Mouse (Mus musculus): ENCODE data around the gene Dll1. TPM values are rescaled to one million over a fixed set of nuclear protein-coding genes. Genes with fewer than 3 reads are reported as not detected.

Gene Dll1
- polyA plus RNA-seq, 1 experiment from 2014 or later: 16.3 TPM

GRCm38 (mm10) chr17:15372931-15373652 lies 3.6 kb downstream of the Dll1 start:
- peak overlapping the region; percentile 47 for H3K9ac ChIP-seq (ENCODE audit: low read depth, low read length)
- no peaks in the 10 kb centered on the region for H3K27me3 ChIP-seq (replicated peaks; ENCODE audit: control insufficient read depth, insufficient read depth, low read length)
- WGBS: 52% methylated on average over 15 of the region's 15 CpGs
- ATAC-seq: no peak
- peak overlapping the region; percentile 87 for H3K4me2 ChIP-seq (ENCODE audit: low read length)
- H3K4me1 ChIP-seq (ENCODE audit: control insufficient read depth, insufficient read depth, low read depth, low read length): peaks cover 38% of the 10 kb centered on the region
- no peak overlapping the region for H3K27ac ChIP-seq (ENCODE audit: low read depth, low read length)
- peaks cover 17% of the 10 kb centered on the region for H3K36me3 ChIP-seq (ENCODE audit: control insufficient read depth, insufficient read depth, low read length)
- peak overlapping the region; percentile 85 for H3K4me3 ChIP-seq (ENCODE audit: low read length)
- H3K9me3 ChIP-seq (ENCODE audit: control insufficient read depth, low read length): no peaks in the 10 kb centered on the region

DNA sequence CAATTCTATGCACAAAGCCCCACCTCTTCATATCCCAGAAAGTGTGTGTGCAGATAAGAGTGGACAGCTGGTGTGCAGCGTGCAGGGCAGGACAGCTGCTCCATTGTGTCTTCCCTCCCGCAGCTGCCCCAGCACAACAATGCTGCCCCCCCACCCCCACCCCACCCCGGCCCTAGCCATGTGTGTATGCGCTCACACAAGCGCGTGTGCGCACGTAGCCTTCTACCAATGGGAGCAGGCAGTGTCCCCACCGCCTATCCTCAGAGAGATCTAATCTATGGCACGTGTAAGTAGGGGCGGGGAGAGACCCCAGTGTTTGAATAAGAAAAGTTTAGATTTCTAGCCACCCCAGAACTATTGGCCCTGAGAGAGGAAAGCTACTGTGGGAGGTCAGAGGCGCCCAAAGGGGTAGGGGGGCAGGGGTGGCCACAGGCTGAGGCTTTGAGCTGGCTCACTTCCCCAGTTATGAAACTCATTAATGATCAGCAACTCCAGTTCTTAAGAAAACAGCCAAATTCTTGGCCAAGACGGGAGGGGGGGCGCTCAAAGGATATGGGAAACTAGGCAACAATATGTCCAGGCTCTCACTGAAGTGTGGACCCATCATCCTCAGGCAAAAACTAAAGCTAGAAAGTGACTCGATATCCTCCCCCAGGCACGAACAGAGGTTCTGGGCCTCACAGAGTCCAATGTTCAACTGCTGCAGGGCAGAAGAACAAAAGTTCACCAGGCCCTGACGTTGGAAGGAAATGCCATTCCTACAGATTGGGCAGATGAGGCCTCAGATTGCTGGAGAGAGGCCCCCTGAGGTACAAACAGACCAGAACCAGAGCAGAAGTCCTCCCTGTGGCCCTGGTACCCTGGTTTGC lies 4.5 kb downstream of the Dll1 start:
- no peak overlapping the region for H3K27ac ChIP-seq (ENCODE audit: low read depth, low read length)
- ATAC-seq: no peak
- peak overlapping the region; percentile 87 for H3K4me2 ChIP-seq (ENCODE audit: low read length)
- H3K27me3 ChIP-seq (replicated peaks; ENCODE audit: control insufficient read depth, insufficient read depth, low read length): no peaks in the 10 kb centered on the region
- H3K4me1 ChIP-seq (ENCODE audit: control insufficient read depth, insufficient read depth, low read depth, low read length): peaks cover 32% of the 10 kb centered on the region
- H3K36me3 ChIP-seq (ENCODE audit: control insufficient read depth, insufficient read depth, low read length): peaks cover 23% of the 10 kb centered on the region
- 15% methylated on average over 17 of the region's 17 CpGs for WGBS
- H3K9ac ChIP-seq (ENCODE audit: low read depth, low read length): no peak overlapping the region; the same call in 1 of the 2 replicates
- peak overlapping the region; percentile 85 for H3K4me3 ChIP-seq (ENCODE audit: low read length)
- H3K9me3 ChIP-seq (ENCODE audit: control insufficient read depth, low read length): no peaks in the 10 kb centered on the region

GRCm38 (mm10) chr17:15370401-15370800 lies 6.3 kb downstream of the Dll1 start:
- H3K4me2 ChIP-seq (ENCODE audit: low read length): no peak overlapping the region

GRCm38 (mm10) chr17:15365650-15366049 lies 11.0 kb downstream of the Dll1 start:
- H3K9ac ChIP-seq (ENCODE audit: low read depth, low read length): no peak overlapping the region
- no peaks in the 10 kb centered on the region for H3K27me3 ChIP-seq (replicated peaks; ENCODE audit: control insufficient read depth, insufficient read depth, low read length)
- H3K4me1 ChIP-seq (ENCODE audit: control insufficient read depth, insufficient read depth, low read depth, low read length): no peaks in the 10 kb centered on the region
- no peak for ATAC-seq
- no peaks in the 10 kb centered on the region for H3K9me3 ChIP-seq (ENCODE audit: control insufficient read depth, low read length)
- no peak overlapping the region for H3K4me2 ChIP-seq (ENCODE audit: low read length)
- H3K4me3 ChIP-seq (ENCODE audit: low read length): no peak overlapping the region
- WGBS: 86% methylated on average over 5 of the region's 5 CpGs
- no peak overlapping the region for H3K27ac ChIP-seq (ENCODE audit: low read depth, low read length)
- H3K36me3 ChIP-seq (ENCODE audit: control insufficient read depth, insufficient read depth, low read length): peaks cover 29% of the 10 kb centered on the region

More at GRCm38 (mm10) chr17:15370401-15370800, 6.3 kb downstream of the Dll1 start:
- Histone ChIP-seq H3K9ac (ENCODE audit: low read depth, low read length) (no peak overlapping the region), H3K4me3 (ENCODE audit: low read length) (no peak overlapping the region), H3K36me3 (ENCODE audit: control insufficient read depth, insufficient read depth, low read length) (peaks cover 29% of the 10 kb centered on the region), H3K4me1 (ENCODE audit: control insufficient read depth, insufficient read depth, low read depth, low read length) (peaks cover 29% of the 10 kb centered on the region), H3K27ac (ENCODE audit: low read depth, low read length) (no peak overlapping the region), H3K9me3 (ENCODE audit: control insufficient read depth, low read length) (no peaks in the 10 kb centered on the region), H3K27me3 (replicated peaks; ENCODE audit: control insufficient read depth, insufficient read depth, low read length) (no peaks in the 10 kb centered on the region)
- 93% methylated on average over 14 of the region's 14 CpGs for WGBS
- no peak for ATAC-seq

- Histone ChIP-seq H3K27ac (ENCODE audit: low read depth, low read length) (no peak overlapping the region), H3K9ac (ENCODE audit: low read depth, low read length) (no peak overlapping the region), H3K4me1 (ENCODE audit: control insufficient read depth, insufficient read depth, low read depth, low read length) (no peaks in the 10 kb centered on the region), H3K36me3 (ENCODE audit: control insufficient read depth, insufficient read depth, low read length) (peaks cover 16% of the 10 kb centered on the region), H3K4me3 (ENCODE audit: low read length) (no peak overlapping the region), H3K9me3 (ENCODE audit: control insufficient read depth, low read length) (no peaks in the 10 kb centered on the region), H3K27me3 (replicated peaks; ENCODE audit: control insufficient read depth, insufficient read depth, low read length) (no peaks in the 10 kb centered on the region), H3K4me2 (ENCODE audit: low read length) (no peak overlapping the region)
- ATAC-seq: no peak
- WGBS: 72% methylated on average over 3 of the region's 3 CpGs
These were observed 13.0 kb downstream of the Dll1 start for GRCm38 (mm10) chr17:15363656-15364055.

DNA sequence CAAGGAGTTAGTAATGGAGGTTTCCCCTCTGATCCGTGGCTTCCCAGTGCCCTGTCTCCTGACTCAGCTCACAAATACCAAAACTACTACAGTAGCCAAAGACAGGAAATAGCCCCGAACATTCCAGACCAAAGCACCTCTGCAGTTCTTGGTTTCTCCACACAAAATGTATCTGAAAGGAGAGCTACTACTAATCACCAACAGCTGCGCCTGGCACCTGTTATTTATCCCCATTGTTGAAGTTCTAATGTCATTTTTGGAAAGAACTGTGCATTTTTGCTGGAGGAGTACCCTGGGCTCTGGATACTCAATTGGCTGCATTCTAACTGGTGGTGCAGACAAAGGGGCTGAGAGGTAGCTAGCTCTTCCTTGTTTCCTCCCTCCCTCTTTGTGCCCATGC lies 19.6 kb downstream of the Dll1 start:
- Histone ChIP-seq H3K4me2 (ENCODE audit: low read length) (no peak overlapping the region), H3K27ac (ENCODE audit: low read depth, low read length) (no peak overlapping the region), H3K4me3 (ENCODE audit: low read length) (no peak overlapping the region), H3K27me3 (replicated peaks; ENCODE audit: control insufficient read depth, insufficient read depth, low read length) (no peaks in the 10 kb centered on the region), H3K36me3 (ENCODE audit: control insufficient read depth, insufficient read depth, low read length) (no peaks in the 10 kb centered on the region), H3K4me1 (ENCODE audit: control insufficient read depth, insufficient read depth, low read depth, low read length) (no peaks in the 10 kb centered on the region), H3K9me3 (ENCODE audit: control insufficient read depth, low read length) (no peaks in the 10 kb centered on the region), H3K9ac (ENCODE audit: low read depth, low read length) (no peak overlapping the region)
- no peak for ATAC-seq
- 87% methylated on average over 3 of the region's 3 CpGs for WGBS

DNA sequence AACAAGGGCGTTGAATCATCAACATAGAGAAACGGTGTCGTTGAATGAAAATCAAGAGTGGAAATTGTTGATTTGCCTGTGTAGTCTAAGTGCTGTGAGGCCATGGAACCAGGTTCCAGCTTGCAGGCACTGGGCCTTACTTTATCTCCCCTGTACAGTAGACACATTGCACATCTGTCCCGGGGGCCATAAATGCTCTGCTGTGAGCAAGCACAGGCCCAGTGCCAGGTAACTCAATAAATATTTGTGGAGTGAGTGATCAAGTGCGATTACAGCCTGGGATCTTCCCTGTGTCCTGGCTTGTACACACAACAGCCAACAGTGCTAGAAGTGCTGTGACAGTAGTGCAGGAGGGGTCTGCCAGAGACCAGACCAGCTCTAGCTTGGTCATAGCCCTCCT lies 20.1 kb downstream of the Dll1 start:
- H3K4me3 ChIP-seq (ENCODE audit: low read length): no peak overlapping the region
- H3K9ac ChIP-seq (ENCODE audit: low read depth, low read length): no peak overlapping the region
- H3K4me1 ChIP-seq (ENCODE audit: control insufficient read depth, insufficient read depth, low read depth, low read length): no peaks in the 10 kb centered on the region
- H3K9me3 ChIP-seq (ENCODE audit: control insufficient read depth, low read length): no peaks in the 10 kb centered on the region
- H3K4me2 ChIP-seq (ENCODE audit: low read length): no peak overlapping the region
- no peaks in the 10 kb centered on the region for H3K27me3 ChIP-seq (replicated peaks; ENCODE audit: control insufficient read depth, insufficient read depth, low read length)
- no peaks in the 10 kb centered on the region for H3K36me3 ChIP-seq (ENCODE audit: control insufficient read depth, insufficient read depth, low read length)
- H3K27ac ChIP-seq (ENCODE audit: low read depth, low read length): no peak overlapping the region
- 93% methylated on average over 5 of the region's 5 CpGs for WGBS
- no peak for ATAC-seq

- WGBS: 87% methylated on average over 3 of the region's 3 CpGs
- H3K4me2 ChIP-seq (ENCODE audit: low read length): no peak overlapping the region
- no peak overlapping the region for H3K9ac ChIP-seq (ENCODE audit: low read depth, low read length)
- H3K9me3 ChIP-seq (ENCODE audit: control insufficient read depth, low read length): no peaks in the 10 kb centered on the region
- ATAC-seq: no peak
- no peak overlapping the region for H3K4me3 ChIP-seq (ENCODE audit: low read length)
- peaks cover 2% of the 10 kb centered on the region; the same call in 1 of the 2 replicates for H3K27me3 ChIP-seq (replicated peaks; ENCODE audit: control insufficient read depth, insufficient read depth, low read length)
- no peaks in the 10 kb centered on the region for H3K36me3 ChIP-seq (ENCODE audit: control insufficient read depth, insufficient read depth, low read length)
- H3K4me1 ChIP-seq (ENCODE audit: control insufficient read depth, insufficient read depth, low read depth, low read length): no peaks in the 10 kb centered on the region
- no peak overlapping the region for H3K27ac ChIP-seq (ENCODE audit: low read depth, low read length)
These were observed 21.6 kb downstream of the Dll1 start for GRCm38 (mm10) chr17:15355072-15355471.

DNA sequence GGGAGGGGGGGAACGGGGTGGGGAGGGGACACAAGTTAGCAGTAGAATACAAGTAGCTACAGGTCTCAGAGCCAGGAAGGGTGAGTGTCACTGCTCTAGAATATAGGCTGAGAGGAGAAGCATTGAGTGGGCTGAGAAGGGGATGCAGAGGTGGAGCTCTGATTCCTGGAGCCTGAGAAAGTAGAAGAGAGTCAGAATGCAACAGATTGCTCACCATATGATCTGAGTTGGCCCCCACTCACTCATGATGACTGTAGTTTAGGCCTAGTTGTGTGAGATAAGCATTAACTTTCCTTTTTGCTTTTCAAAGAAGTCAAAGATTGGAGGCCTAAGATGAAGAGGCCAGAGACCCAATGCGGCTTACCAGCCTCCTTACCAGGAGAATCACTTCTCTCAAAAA lies 22.7 kb downstream of the Dll1 start:
- Histone ChIP-seq H3K36me3 (ENCODE audit: control insufficient read depth, insufficient read depth, low read length) (no peaks in the 10 kb centered on the region), H3K9me3 (ENCODE audit: control insufficient read depth, low read length) (no peaks in the 10 kb centered on the region), H3K9ac (ENCODE audit: low read depth, low read length) (no peak overlapping the region), H3K4me1 (ENCODE audit: control insufficient read depth, insufficient read depth, low read depth, low read length) (no peaks in the 10 kb centered on the region), H3K27ac (ENCODE audit: low read depth, low read length) (no peak overlapping the region), H3K4me3 (ENCODE audit: low read length) (no peak overlapping the region), H3K4me2 (ENCODE audit: low read length) (no peak overlapping the region), H3K27me3 (replicated peaks; ENCODE audit: control insufficient read depth, insufficient read depth, low read length) (peaks cover 2% of the 10 kb centered on the region; the same call in 1 of the 2 replicates)
- no peak for ATAC-seq
- WGBS: 90% methylated on average over 2 of the region's 2 CpGs
